Mouse (Mus musculus): ENCODE measurements at regions not wholly inside any gene's neighbourhood (a gene's known extent, or its start where the extent isn't known, plus 50 kb on each side); places are given as distances from the start of the nearest gene placed in this dataset.

DNA sequence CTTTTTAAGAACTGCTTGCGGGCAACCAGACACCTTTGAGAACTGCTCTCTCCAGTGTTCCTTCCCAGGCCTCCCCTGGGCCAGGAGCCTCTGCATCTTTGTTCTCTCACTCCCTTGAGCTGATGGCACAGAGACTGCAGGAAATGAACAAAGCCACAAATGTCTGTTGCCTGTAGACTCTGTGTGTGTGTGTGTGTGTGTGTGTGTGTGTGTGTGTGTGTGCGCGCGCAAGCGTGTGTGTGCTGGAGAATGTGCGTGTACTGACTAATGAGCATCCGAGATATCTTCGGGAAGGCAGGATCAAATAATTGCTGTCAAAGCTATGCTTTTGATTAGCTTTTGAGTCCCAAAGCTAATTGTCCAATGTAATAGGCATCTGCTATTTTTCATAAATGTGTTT lies 254.7 kb upstream of the Sdk2 start:
- DNase-seq (ENCODE audit: extremely low read depth): no peak
- Histone ChIP-seq H3K4me2 (ENCODE audit: insufficient read depth, low read depth, poor library complexity, severe bottlenecking) (no peak overlapping the region), H3K9ac (ENCODE audit: insufficient read depth, low read depth) (no peak overlapping the region), H3K4me3 (replicated peaks in 1 of 3; ENCODE audit: low read depth in 2 of 3, low read length in 2 of 3, poor library complexity in 1 of 3) (no peak overlapping the region), H3K9me3 (replicated peaks; ENCODE audit: low read length) (peaks cover 2% of the 10 kb centered on the region), H3K27me3 (replicated peaks) (peaks cover 89% of the 10 kb centered on the region), H3K79me2 (replicated peaks; ENCODE audit: control insufficient read depth, extremely low read depth, insufficient read depth, poor library complexity, severe bottlenecking) (no peaks in the 10 kb centered on the region), H3K36me3 (replicated peaks in 1 of 2; ENCODE audit: control insufficient read depth in 1 of 2, insufficient read depth in 1 of 2, low read length in 1 of 2) (no peaks in the 10 kb centered on the region), H3K27ac (ENCODE audit: insufficient read depth, low read depth) (no peak overlapping the region), H3K4me1 (ENCODE audit: control insufficient read depth in 1 of 2, insufficient read depth in 2 of 2) (peaks cover 0 to 3% of the 10 kb centered on the region in 2 experiments; a peak in 1 of 4 replicates)
- dilution Hi-C loops (cut with MboI; ENCODE audit: extremely low pct_ligation_motif_present, extremely low pct_unique_long_range_greater_than_20kb, low sequenced_read_pairs) (no loop called here), in situ Hi-C loops (cut with MboI; ENCODE audit: low pct_ligation_motif_present, low pct_unique_long_range_greater_than_20kb, low sequenced_read_pairs) (no loop called here)
- no peak for TF ChIP-seq TBP (conservative IDR thresholded peaks at IDR 0.05; ENCODE audit: low read depth, low read length)
- TF ChIP-seq MXI1 (IDR thresholded peaks at IDR 0.05; ENCODE audit: low read depth, low read length): no peak
- TF ChIP-seq PAX5 (IDR thresholded peaks at IDR 0.05; ENCODE audit: low read length): no peak
- TF ChIP-seq ZKSCAN1 (IDR thresholded peaks at IDR 0.05; ENCODE audit: borderline replicate concordance, low read depth, low read length): no peak
- TF ChIP-seq NRF1 (IDR thresholded peaks at IDR 0.05; ENCODE audit: low read depth, low read length): no peak
- no peak for TF ChIP-seq MEF2A (IDR thresholded peaks at IDR 0.05; ENCODE audit: borderline replicate concordance, low read depth, low read length)
- no peak for TF ChIP-seq EP300 (IDR thresholded peaks at IDR 0.05; ENCODE audit: low read length)
- no peak for TF ChIP-seq CHD2 (IDR thresholded peaks at IDR 0.05; ENCODE audit: low read length)
- TF ChIP-seq RCOR1 (conservative IDR thresholded peaks at IDR 0.05; ENCODE audit: low read depth, low read length): no peak
- no peak for TF ChIP-seq SIN3A (IDR thresholded peaks at IDR 0.05; ENCODE audit: low read length)
- TF ChIP-seq POLR2A (IDR thresholded peaks at IDR 0.05; ENCODE audit: low read depth, low read length): no peak
- TF ChIP-seq E2F4 (IDR thresholded peaks at IDR 0.05; ENCODE audit: insufficient replicate concordance, low read depth, low read length): no peak
- no peak for TF ChIP-seq CTCF (conservative IDR thresholded peaks at IDR 0.05 in 1 of 2, IDR thresholded peaks at IDR 0.05 in 1 of 2; ENCODE audit: low read depth in 2 of 2, low read length in 2 of 2)
- TF ChIP-seq ELF1 (IDR thresholded peaks at IDR 0.05; ENCODE audit: low read depth, low read length): no peak
- TF ChIP-seq MAZ (IDR thresholded peaks at IDR 0.05; ENCODE audit: low read depth, low read length): no peak
- no peak for TF ChIP-seq CHD1 (IDR thresholded peaks at IDR 0.05; ENCODE audit: low read depth, low read length)
- TF ChIP-seq IRF4 (IDR thresholded peaks at IDR 0.05; ENCODE audit: low read depth, low read length): no peak
- TF ChIP-seq MAX (IDR thresholded peaks at IDR 0.05; ENCODE audit: low read length): no peak
- TF ChIP-seq USF2 (conservative IDR thresholded peaks at IDR 0.05; ENCODE audit: low read depth, low read length): no peak
- TF ChIP-seq POLR2AphosphoS2 (IDR thresholded peaks at IDR 0.05; ENCODE audit: low read depth, low read length): no peak

DNA sequence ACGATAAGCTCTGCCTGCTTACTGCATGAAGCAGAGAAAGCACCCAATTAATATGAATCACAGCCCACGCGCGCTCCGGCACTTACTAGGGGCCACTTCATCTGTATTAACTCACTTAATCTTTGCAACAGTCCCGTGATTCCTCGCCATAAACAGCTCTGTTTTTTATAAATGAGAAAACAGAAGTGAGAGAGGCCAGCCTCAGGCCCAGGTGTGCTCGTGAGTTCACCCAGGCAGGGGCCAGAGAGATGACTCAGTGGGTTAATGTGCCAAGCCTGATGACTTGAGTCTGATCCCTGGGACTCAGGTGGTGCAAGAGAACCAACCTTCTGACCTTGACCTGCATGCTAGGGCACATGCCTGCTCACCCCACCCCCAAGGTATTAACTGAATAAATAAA lies 248.4 kb upstream of the Sdk2 start:
- H3K9me3 ChIP-seq (replicated peaks; ENCODE audit: low read length): no peaks in the 10 kb centered on the region

More for the DNA sequence above, 248.4 kb upstream of the Sdk2 start:
- dilution Hi-C loops (cut with MboI; ENCODE audit: extremely low pct_ligation_motif_present, extremely low pct_unique_long_range_greater_than_20kb, low sequenced_read_pairs) (no loop called here), in situ Hi-C loops (cut with MboI; ENCODE audit: low pct_ligation_motif_present, low pct_unique_long_range_greater_than_20kb, low sequenced_read_pairs) (no loop called here)
- Histone ChIP-seq H3K36me3 (replicated peaks in 1 of 2; ENCODE audit: control insufficient read depth in 1 of 2, insufficient read depth in 1 of 2, low read length in 1 of 2) (no peaks in the 10 kb centered on the region), H3K4me2 (ENCODE audit: insufficient read depth, low read depth, poor library complexity, severe bottlenecking) (no peak overlapping the region), H3K79me2 (replicated peaks; ENCODE audit: control insufficient read depth, extremely low read depth, insufficient read depth, poor library complexity, severe bottlenecking) (no peaks in the 10 kb centered on the region), H3K9ac (ENCODE audit: insufficient read depth, low read depth) (no peak overlapping the region), H3K27ac (ENCODE audit: insufficient read depth, low read depth) (no peak overlapping the region), H3K4me3 (replicated peaks in 1 of 3; ENCODE audit: low read depth in 2 of 3, low read length in 2 of 3, poor library complexity in 1 of 3) (no peak overlapping the region), H3K27me3 (replicated peaks) (peaks cover 92% of the 10 kb centered on the region), H3K4me1 (ENCODE audit: control insufficient read depth in 1 of 2, insufficient read depth in 2 of 2) (peaks cover 0 to 7% of the 10 kb centered on the region in 2 experiments; a peak in 2 of 4 replicates)
- peak; percentile 6 for DNase-seq (ENCODE audit: extremely low read depth)
- TF ChIP-seq BHLHE40 (IDR thresholded peaks at IDR 0.05; ENCODE audit: low read depth, low read length): peak; percentile 56
- no peak for TF ChIP-seq NRF1 (IDR thresholded peaks at IDR 0.05; ENCODE audit: low read depth, low read length)

Measured in CH12.LX (cell line).